Mouse (Mus musculus) heart, postnatal 0 days (tissue): ENCODE measurements around the gene Itm2b.

ENCODE experiments used
- CTCF ChIP-seq: IDR thresholded peaks from 2 replicates; pipeline ENCODE4 v1.5.1; 2016; ENCODE audit warnings: antibody characterized with exemption, control low read depth, low read depth
- EP300 ChIP-seq: IDR thresholded peaks from 2 replicates; pipeline ENCODE4 v1.6.1; 2016; ENCODE audit warnings: antibody characterized with exemption, low read depth

DNA sequence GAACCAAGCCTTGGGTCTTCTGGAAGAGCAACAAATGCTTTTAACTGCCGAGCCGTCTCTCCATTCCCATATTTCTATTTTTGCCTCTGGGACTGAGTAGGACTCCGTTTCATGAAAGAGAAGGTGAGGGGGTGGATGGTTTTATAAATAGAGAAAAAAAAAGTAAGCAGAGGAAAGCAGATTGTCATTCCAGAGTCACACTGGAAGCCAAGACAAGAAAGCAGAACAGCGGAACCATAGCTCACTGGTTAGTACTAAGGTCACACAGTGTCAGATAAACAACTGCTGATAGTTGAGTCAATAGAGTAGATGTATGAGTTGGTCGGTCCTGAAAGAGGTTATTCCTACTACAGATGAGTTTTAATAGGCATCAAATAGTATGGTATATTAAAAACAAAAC is 1.4 kb upstream of the Itm2b start:
- TF ChIP-seq CTCF (no peak), EP300 (no peak)
